Mouse (Mus musculus) heart, embryonic 13.5 days (tissue): ENCODE results near the gene Odf3l2. TPM values are rescaled to one million over a fixed set of nuclear protein-coding genes. Genes with fewer than 3 reads are reported as not detected.
A peak's percentile ranks its signal among the peaks of the same experiment; 100 is the strongest.

ENCODE experiments used
- ATAC-seq: fragments of 200-750 bp; cut with Nextera tagmentation; 2 replicates; pipeline ENCODE4 v1.8.0; 2017; ENCODE audit warnings: moderate TSS enrichment; ENCODE audit not compliant: insufficient number of reproducible peaks, low FRiP score, low TSS enrichment; ENCODE audit errors: extremely low read depth
- H3K27ac ChIP-seq: fragments of 300-500 bp; sonication (generic); replicated peaks from 2 replicates; pipeline ENCODE4 v1.5.1; 2015; ENCODE audit warnings: moderate library complexity, mild to moderate bottlenecking, inconsistent platforms
- H3K27me3 ChIP-seq: fragments of 300-500 bp; sonication (generic); replicated peaks from 2 replicates; pipeline ENCODE4 v1.6.1; 2015; ENCODE audit warnings: mild to moderate bottlenecking, inconsistent platforms
- H3K36me3 ChIP-seq: fragments of 300-500 bp; sonication (generic); 2 replicates; pipeline ENCODE4 v1.6.1; 2015; ENCODE audit warnings: mild to moderate bottlenecking, inconsistent platforms
- H3K4me1 ChIP-seq: fragments of 300-500 bp; sonication (generic); 2 replicates; pipeline ENCODE4 v1.6.1; 2015; ENCODE audit warnings: inconsistent platforms
- H3K4me2 ChIP-seq: fragments of 300-500 bp; sonication (generic); 2 replicates; pipeline ENCODE4 v1.6.1; 2015; ENCODE audit warnings: inconsistent platforms, mild to moderate bottlenecking, moderate library complexity
- H3K4me3 ChIP-seq: fragments of 300-500 bp; sonication (generic); 2 replicates; pipeline ENCODE4 v1.5.1; 2015; ENCODE audit warnings: moderate library complexity, mild to moderate bottlenecking, inconsistent platforms
- H3K9ac ChIP-seq: fragments of 300-500 bp; sonication (generic); 2 replicates; pipeline ENCODE4 v1.6.1; 2015; ENCODE audit warnings: inconsistent platforms, mild to moderate bottlenecking, moderate library complexity
- H3K9me3 ChIP-seq: fragments of 300-500 bp; sonication (generic); 2 replicates; pipeline ENCODE4 v1.6.1; 2016; ENCODE audit warnings: inconsistent platforms
- WGBS: fragments of 180-500 bp; shearing (Covaris S2); methylation state at CpG from one replicate; pipeline ENCODE4 v1.1.7; 2015; ENCODE audit warnings: mixed read lengths; 5-methylcytosine and 5-hydroxymethylcytosine counted together
- polyA plus RNA-seq: library from polyadenylated mRNA; unstranded; fragments of >200 nt; fragmentation: Nextera tagmentation; extraction: Ambion mirVana; gene quantifications from 2 replicates; pipeline ENCODE4 v1.2.1, GENCODE M21; 2015

Gene Odf3l2
- polyA plus RNA-seq: not detected in 2 replicates

- no peak for ATAC-seq
- no peaks in the 10 kb centered on the region for H3K9me3 ChIP-seq
- no peak within 1 kb of the TSS for H3K27ac ChIP-seq
- no peaks in the 10 kb centered on the region for H3K36me3 ChIP-seq
- H3K9ac ChIP-seq: no peak within 1 kb of the TSS
- WGBS: 66% methylated on average over 8 of the region's 8 CpGs
- H3K4me1 ChIP-seq: no peaks in the 10 kb centered on the region
- peaks cover 11% of the 10 kb centered on the region for H3K27me3 ChIP-seq
- H3K4me2 ChIP-seq: no peak within 1 kb of the TSS
- no peak within 1 kb of the TSS for H3K4me3 ChIP-seq
Measured at GRCm38 (mm10) chr10:79645711-79646110, at the start of gene Odf3l2. Gene Odf3l2 (minus strand): TSS chr10:79645738.

- peak overlapping the region; percentile 15; the same call in 1 of the 2 replicates for H3K9ac ChIP-seq
- no peak for ATAC-seq
Measured at GRCm38 (mm10) chr10:79694379-79694655, 48.8 kb upstream of the Odf3l2 start.

GRCm38 (mm10) chr10:79693580-79694378, 48.2 kb upstream of the Odf3l2 start:
- H3K4me3 ChIP-seq: no peak overlapping the region
- H3K4me2 ChIP-seq: no peak overlapping the region
- H3K27me3 ChIP-seq: no peaks in the 10 kb centered on the region
- no peak overlapping the region for H3K27ac ChIP-seq
- peaks cover 15% of the 10 kb centered on the region for H3K36me3 ChIP-seq
- H3K9ac ChIP-seq: peak overlapping the region; percentile 15; the same call in 1 of the 2 replicates
- WGBS: 67% methylated on average over 12 of the region's 12 CpGs
- ATAC-seq: no peak
- H3K4me1 ChIP-seq: peaks cover 34% of the 10 kb centered on the region
- H3K9me3 ChIP-seq: peaks cover 3% of the 10 kb centered on the region; the same call in 1 of the 2 replicates

More at GRCm38 (mm10) chr10:79694379-79694655, 48.8 kb upstream of the Odf3l2 start:
- Histone ChIP-seq H3K36me3 (peaks cover 9% of the 10 kb centered on the region), H3K27me3 (no peaks in the 10 kb centered on the region), H3K27ac (no peak overlapping the region), H3K4me3 (no peak overlapping the region), H3K4me2 (no peak overlapping the region), H3K9me3 (peaks cover 3% of the 10 kb centered on the region; the same call in 1 of the 2 replicates), H3K4me1 (peaks cover 34% of the 10 kb centered on the region)
- 67% methylated on average over 6 of the region's 6 CpGs for WGBS

- no peak overlapping the region for H3K27ac ChIP-seq
- peaks cover 32% of the 10 kb centered on the region for H3K36me3 ChIP-seq
- H3K9me3 ChIP-seq: peaks cover 3% of the 10 kb centered on the region; the same call in 1 of the 2 replicates
- no peak overlapping the region for H3K4me2 ChIP-seq
- H3K9ac ChIP-seq: no peak overlapping the region
- 100% methylated on average over 2 of the region's 2 CpGs for WGBS
- peaks cover 32% of the 10 kb centered on the region for H3K4me1 ChIP-seq
- no peaks in the 10 kb centered on the region for H3K27me3 ChIP-seq
- H3K4me3 ChIP-seq: no peak overlapping the region
- ATAC-seq: no peak
Measured at GRCm38 (mm10) chr10:79691986-79692548, 46.5 kb upstream of the Odf3l2 start.

DNA sequence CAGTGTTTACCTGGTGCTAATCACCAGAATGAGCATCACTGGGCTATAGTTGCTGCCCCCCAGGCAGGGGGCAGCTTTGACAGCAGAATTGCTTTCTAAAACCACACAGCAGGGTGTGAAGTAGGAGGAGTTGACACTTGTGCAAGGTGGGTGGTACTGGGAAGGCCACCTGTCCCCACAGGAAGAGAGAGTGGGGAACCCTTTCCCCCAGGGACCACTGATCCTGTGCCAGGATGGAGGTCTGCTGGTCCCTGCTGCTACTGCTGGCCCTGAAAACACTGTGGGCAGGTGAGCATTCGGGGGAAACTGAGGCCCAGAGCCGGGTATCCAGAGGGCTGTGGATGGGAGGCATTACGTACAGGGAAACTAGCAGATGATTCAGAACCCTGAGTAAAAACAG, 43.6 kb upstream of the Odf3l2 start:
- 83% methylated on average over 3 of the region's 3 CpGs for WGBS
- Histone ChIP-seq H3K4me1 (peaks cover 36% of the 10 kb centered on the region), H3K9ac (no peak overlapping the region), H3K27ac (no peak overlapping the region), H3K4me2 (no peak overlapping the region), H3K36me3 (peaks cover 61% of the 10 kb centered on the region), H3K27me3 (no peaks in the 10 kb centered on the region), H3K4me3 (no peak overlapping the region), H3K9me3 (peaks cover 3% of the 10 kb centered on the region; the same call in 1 of the 2 replicates)
- ATAC-seq: no peak

DNA sequence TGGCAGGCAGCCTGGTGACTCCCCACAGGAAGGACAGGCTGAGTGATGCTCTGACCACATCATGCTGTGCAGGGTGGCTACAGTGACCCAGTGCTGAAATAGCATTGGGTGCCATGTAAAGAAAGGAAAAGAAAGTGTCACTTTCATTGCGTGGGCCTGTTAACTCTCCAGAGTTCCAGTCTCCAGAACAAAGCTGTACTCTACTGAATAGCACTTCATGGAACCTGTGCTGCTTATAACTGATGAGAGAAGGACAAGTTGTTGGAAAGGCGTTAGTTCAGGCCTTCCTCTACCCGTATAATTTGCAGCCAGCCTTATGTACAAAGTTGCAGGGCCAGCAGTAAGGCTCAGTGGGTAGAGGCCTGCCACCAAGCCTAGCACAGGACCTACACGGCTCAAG, 43.2 kb upstream of the Odf3l2 start, which contains the start of gene Gzmm:
Gzmm (plus strand) TSS at position 301 of the 400 bp plus-strand sequence.
- Histone ChIP-seq H3K4me1 (peaks cover 37% of the 10 kb centered on the region), H3K9ac (no peak within 1 kb of the TSS), H3K27me3 (no peaks in the 10 kb centered on the region), H3K4me3 (no peak within 1 kb of the TSS), H3K36me3 (peaks cover 65% of the 10 kb centered on the region), H3K9me3 (peaks cover 3% of the 10 kb centered on the region; the same call in 1 of the 2 replicates), H3K27ac (no peak within 1 kb of the TSS), H3K4me2 (no peak within 1 kb of the TSS)
- 79% methylated on average over 4 of the region's 4 CpGs for WGBS
- no peak for ATAC-seq

DNA sequence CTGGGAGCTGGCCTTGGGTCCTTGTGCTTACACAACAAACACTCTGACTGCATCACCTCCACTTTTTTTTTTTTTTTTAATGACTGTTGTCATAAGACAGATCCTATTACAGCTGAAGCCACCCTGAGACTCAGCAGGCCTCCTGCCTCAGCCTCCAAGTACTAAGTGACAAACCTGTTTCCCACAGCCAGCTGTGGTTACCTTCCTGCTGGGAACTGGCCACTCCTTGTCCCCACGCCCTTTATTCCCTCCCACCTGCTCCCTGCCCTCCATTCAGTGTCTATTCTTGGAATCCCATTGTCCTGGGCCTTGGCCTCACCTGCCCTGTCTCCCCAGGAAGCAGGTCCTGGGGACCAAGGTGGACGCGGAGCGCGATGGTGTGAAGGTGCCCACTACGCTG, 42.0 kb upstream of the Odf3l2 start:
- Histone ChIP-seq H3K27ac (peak overlapping the region; percentile 88), H3K4me1 (peaks cover 48% of the 10 kb centered on the region), H3K36me3 (peaks cover 66% of the 10 kb centered on the region), H3K9me3 (peaks cover 3% of the 10 kb centered on the region; the same call in 1 of the 2 replicates), H3K4me3 (no peak overlapping the region), H3K27me3 (no peaks in the 10 kb centered on the region), H3K9ac (peak overlapping the region; percentile 55; the same call in 1 of the 2 replicates), H3K4me2 (no peak overlapping the region)
- WGBS: 96% methylated on average over 6 of the region's 6 CpGs
- no peak for ATAC-seq

GRCm38 (mm10) chr10:79686691-79687090, 41.2 kb upstream of the Odf3l2 start:
- Histone ChIP-seq H3K27ac (peak overlapping the region; percentile 88), H3K9ac (peak overlapping the region; percentile 55), H3K4me3 (no peak overlapping the region), H3K4me2 (peak overlapping the region; percentile 15; the same call in 1 of the 2 replicates), H3K4me1 (peaks cover 48% of the 10 kb centered on the region), H3K27me3 (no peaks in the 10 kb centered on the region), H3K9me3 (no peaks in the 10 kb centered on the region), H3K36me3 (peaks cover 62% of the 10 kb centered on the region)
- 60% methylated on average over 1 of the region's 1 CpGs for WGBS
- ATAC-seq: no peak

- Histone ChIP-seq H3K36me3 (peaks cover 61% of the 10 kb centered on the region), H3K4me3 (no peak overlapping the region), H3K4me1 (peaks cover 50% of the 10 kb centered on the region), H3K4me2 (peak overlapping the region; percentile 15; the same call in 1 of the 2 replicates), H3K9ac (peak overlapping the region; percentile 55), H3K27me3 (no peaks in the 10 kb centered on the region), H3K27ac (peak overlapping the region; percentile 88), H3K9me3 (no peaks in the 10 kb centered on the region)
- ATAC-seq: no peak
- WGBS: 65% methylated on average over 2 of the region's 2 CpGs
Measured at GRCm38 (mm10) chr10:79686219-79686618, 40.7 kb upstream of the Odf3l2 start.

GRCm38 (mm10) chr10:79684770-79685600, 39.4 kb upstream of the Odf3l2 start:
- no peaks in the 10 kb centered on the region for H3K9me3 ChIP-seq
- ATAC-seq: no peak
- H3K4me2 ChIP-seq: peak overlapping the region; percentile 97
- WGBS: 92% methylated on average over 25 of the region's 25 CpGs
- peak overlapping the region; percentile 8; the same call in 1 of the 2 replicates for H3K27ac ChIP-seq
- H3K27me3 ChIP-seq: no peaks in the 10 kb centered on the region
- H3K36me3 ChIP-seq: peaks cover 61% of the 10 kb centered on the region
- H3K4me3 ChIP-seq: peak overlapping the region; percentile 87; the same call in 1 of the 2 replicates
- H3K9ac ChIP-seq: peak overlapping the region; percentile 96
- peaks cover 58% of the 10 kb centered on the region for H3K4me1 ChIP-seq
